Mouse (Mus musculus) cerebellum, adult 11-12 months (tissue): ENCODE data around the gene Lamtor3.
"Not testable (repeated sequence)": the region's sequence is repeated elsewhere in the genome, so short reads cannot be mapped to it uniquely, and the experiment has no call there.

Experiments
- DNase-seq: peaks from one replicate; pipeline ENCODE4 v3.0.0; 2022

Gene Lamtor3

DNA sequence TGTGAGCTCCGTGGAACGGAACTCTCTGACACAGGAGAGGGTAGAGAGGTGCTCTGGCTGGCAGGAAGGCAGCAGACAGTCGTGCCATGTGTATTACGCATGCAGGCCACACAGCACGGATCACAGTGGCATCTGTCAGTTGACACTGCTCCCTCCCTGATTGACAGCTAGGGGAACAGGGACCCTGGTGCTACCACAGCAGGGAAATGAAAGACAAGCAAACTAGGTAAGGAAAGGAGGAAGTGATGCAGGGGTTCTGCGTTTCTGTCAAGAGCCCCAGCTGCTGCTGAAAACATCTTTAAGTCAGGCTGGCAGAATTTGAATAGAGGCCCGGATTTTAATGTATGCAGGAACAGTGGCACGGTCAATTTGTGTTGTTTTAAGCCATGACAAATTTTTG lies 45.2 kb downstream of the Lamtor3 start:
- no peak for DNase-seq

- not testable (repeated sequence) for DNase-seq
Measured at GRCm38 (mm10) chr3:137964014-137964413, 45.7 kb downstream of the Lamtor3 start.

- no peak for DNase-seq
Measured at GRCm38 (mm10) chr3:137968105-137968819, 50.0 kb downstream of the Lamtor3 start.

DNA sequence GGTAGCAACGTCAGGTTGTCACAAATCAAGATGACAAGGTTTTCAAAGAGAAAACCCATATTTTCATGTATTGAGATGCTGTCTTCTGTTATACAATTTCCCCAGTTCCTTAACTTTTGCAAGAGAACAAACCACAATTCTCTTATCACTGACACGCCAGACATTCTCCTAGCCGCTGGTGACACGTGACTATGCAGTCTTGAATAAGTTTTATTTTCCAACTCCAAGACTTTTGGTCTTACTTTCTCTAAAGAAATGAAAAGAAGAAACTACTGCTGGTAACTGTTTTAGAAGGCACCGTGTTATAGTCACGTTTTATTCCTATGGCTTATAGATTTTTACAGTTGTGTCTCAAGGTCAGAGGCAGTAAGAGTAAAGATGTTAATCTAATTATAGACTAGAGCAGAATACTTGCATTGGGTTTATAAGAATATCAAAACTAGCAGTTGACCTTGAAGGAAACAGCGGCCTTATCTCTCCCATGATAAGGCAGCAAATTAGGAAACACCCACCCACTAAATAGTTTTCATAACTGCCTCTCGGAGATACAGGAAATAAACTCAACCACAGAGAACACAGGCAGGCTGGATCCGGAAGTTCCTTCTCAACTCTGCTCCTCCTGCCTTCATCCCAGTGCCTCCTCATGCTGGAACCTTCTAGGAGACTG lies 50.6 kb downstream of the Lamtor3 start:
- no peak for DNase-seq

GRCm38 (mm10) chr3:137969951-137970350 lies 51.6 kb downstream of the Lamtor3 start:
- DNase-seq, result no peak

DNA sequence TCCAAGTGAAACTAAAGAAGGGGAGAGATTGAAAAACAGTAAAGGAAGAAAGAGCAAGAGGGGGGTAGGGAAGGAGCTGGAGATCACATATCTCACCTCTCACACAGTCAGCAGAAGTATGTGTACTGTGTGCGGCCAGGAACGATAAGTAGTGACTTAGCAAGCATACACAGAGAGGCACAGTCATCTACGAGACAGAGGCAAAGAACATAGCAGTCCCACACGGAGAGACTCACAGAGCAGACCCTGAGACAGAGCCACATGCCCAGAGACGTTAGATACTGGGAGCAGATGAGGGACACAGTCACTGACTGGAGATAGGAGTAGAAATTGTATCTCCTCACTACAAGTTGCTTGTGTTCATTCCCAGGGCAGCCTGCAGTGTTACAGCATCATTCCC lies 53.9 kb downstream of the Lamtor3 start:
- no peak for DNase-seq

DNA sequence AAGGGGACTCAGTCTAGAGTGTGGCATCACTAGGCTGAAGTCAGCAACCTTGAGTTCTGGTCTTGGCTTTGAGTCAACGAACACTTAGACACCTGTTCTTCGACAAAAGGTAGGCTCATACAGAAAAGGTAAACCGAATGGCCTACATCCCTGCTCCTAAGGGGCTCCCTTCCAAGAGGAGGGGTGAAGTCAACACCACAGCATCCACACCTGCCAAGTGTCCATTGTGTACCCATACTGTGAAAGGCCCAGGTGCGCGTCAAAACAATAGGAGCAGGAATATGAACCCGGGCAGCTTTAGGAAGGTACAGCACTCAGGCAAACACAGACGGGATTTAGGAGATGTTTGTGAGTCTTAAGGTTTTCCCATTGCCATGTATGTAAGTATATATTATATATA lies 54.7 kb downstream of the Lamtor3 start:
- DNase-seq, result no peak

- no peak for DNase-seq
Measured at GRCm38 (mm10) chr3:137974306-137974705, 56.0 kb downstream of the Lamtor3 start.

DNA sequence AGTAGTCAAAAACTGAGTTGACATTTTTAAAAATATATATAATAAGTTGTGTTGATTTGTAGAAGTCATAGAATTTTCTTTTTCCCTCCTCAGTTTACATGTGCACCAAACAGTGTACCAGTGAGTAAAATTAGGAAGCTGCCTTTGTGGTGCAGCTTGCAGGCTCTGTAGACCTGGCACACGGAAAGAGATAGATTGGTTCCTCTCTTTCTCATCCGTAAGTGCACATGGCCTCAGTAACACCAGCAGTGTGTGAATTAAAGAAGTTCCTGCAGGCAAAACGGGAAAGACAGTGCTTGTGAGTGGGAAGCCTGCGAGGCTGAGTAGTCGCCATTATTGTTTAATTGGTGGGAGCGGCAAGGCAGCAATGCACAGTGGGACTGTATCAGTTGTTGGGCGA lies 57.1 kb downstream of the Lamtor3 start:
- no peak for DNase-seq

DNA sequence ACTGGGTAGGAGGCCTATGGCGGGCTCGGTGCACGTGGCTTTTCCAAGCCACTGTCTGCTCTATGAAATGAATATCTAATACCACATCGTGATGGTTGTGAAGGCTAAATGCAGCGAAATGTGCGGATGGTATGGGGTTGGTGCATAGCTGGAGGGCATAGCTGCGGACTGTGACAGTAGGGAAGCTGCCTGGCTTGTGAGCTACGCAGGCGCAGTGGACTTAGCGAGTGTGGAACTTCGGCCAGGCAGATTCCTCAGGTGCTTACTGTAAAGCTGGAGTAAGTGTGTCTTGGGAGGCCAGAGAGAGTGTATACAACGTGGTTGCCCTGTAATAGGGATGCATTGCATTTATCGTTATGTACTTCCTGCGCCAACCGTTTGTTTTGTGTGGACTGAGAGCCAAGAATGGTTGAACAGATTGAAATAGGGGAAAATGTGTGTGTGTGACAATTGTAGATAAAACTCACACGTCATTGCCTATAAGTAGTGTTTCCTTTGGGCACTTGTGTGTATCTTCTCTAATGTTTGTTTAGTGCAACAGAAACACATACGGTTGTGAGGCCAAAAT lies 57.6 kb downstream of the Lamtor3 start:
- DNase-seq, result no peak

GRCm38 (mm10) chr3:137976943-137977628 lies 58.8 kb downstream of the Lamtor3 start:
- DNase-seq, result no peak

DNA sequence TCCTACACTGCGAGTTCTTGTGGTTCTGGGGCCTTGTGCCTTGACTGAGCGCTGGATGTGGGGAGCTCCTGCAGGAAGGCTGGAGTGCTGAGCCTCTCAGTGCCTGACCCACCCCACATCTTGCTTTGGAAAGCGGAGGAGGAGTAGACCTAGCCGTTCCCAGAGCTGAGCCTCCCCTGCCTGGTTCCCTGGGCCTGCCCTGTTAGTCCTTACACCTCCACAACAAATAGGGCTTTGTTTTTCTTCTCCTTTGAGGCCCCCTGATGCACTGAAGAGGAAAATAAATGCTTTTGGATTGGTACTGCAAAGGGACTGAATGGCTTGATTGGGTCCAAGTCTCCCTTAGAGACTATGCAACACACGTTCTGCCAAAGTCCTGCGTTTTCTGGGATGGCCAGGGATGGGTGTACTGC lies 59.3 kb downstream of the Lamtor3 start:
- DNase-seq, result no peak

GRCm38 (mm10) chr3:137978233-137978632 lies 59.9 kb downstream of the Lamtor3 start:
- no peak for DNase-seq
